Mouse (Mus musculus): Measurements from ENCODE around the gene Lgalsl. TPM values are rescaled to one million over a fixed set of nuclear protein-coding genes. Genes with fewer than 3 reads are reported as not detected.

Lgalsl gene
- polyA plus RNA-seq, 1 experiment from 2014 or later: 55.0 TPM

- peak overlapping the region; percentile 30 for H3K4me2 ChIP-seq
- H3K36me3 ChIP-seq: no peaks in the 10 kb centered on the region
- WGBS: 20% methylated on average over 9 of the region's 9 CpGs
- ATAC-seq (ENCODE audit: insufficient number of reproducible peaks, insufficient read depth, low FRiP score, low TSS enrichment, low read depth): peak; percentile 95
- peak overlapping the region; percentile 93 for H3K27ac ChIP-seq
- H3K9ac ChIP-seq: no peak overlapping the region
- H3K4me1 ChIP-seq: peaks cover 50% of the 10 kb centered on the region
- no peaks in the 10 kb centered on the region for H3K9me3 ChIP-seq
- no peak overlapping the region; the same call in 1 of the 2 replicates for H3K4me3 ChIP-seq
- no peaks in the 10 kb centered on the region for H3K27me3 ChIP-seq
These were observed 28.2 kb upstream of the Lgalsl start for GRCm38 (mm10) chr11:20858921-20859668.

GRCm38 (mm10) chr11:20857921-20858320 is 27.1 kb upstream of the Lgalsl start:
- peak overlapping the region; percentile 93 for H3K27ac ChIP-seq

GRCm38 (mm10) chr11:20854032-20854741 is 23.3 kb upstream of the Lgalsl start:
- no peak overlapping the region for H3K4me2 ChIP-seq
- H3K27me3 ChIP-seq: no peaks in the 10 kb centered on the region
- no peak overlapping the region for H3K4me3 ChIP-seq
- peaks cover 48% of the 10 kb centered on the region for H3K4me1 ChIP-seq
- 72% methylated on average over 4 of the region's 4 CpGs for whole genome bisulfite sequencing
- no peak overlapping the region for H3K9ac ChIP-seq
- ATAC-seq (ENCODE audit: insufficient number of reproducible peaks, insufficient read depth, low FRiP score, low TSS enrichment, low read depth): no peak
- no peaks in the 10 kb centered on the region for H3K9me3 ChIP-seq
- no peak overlapping the region for H3K27ac ChIP-seq
- H3K36me3 ChIP-seq: no peaks in the 10 kb centered on the region

More at GRCm38 (mm10) chr11:20857921-20858320, 27.1 kb upstream of the Lgalsl start:
- peaks cover 50% of the 10 kb centered on the region for H3K4me1 ChIP-seq
- no peaks in the 10 kb centered on the region for H3K36me3 ChIP-seq
- no peak overlapping the region for H3K4me3 ChIP-seq
- ATAC-seq (ENCODE audit: insufficient number of reproducible peaks, insufficient read depth, low FRiP score, low TSS enrichment, low read depth): no peak
- no peak overlapping the region for H3K9ac ChIP-seq
- no peak overlapping the region for H3K4me2 ChIP-seq
- WGBS: 75% methylated on average over 4 of the region's 4 CpGs
- H3K27me3 ChIP-seq: no peaks in the 10 kb centered on the region
- no peaks in the 10 kb centered on the region for H3K9me3 ChIP-seq

GRCm38 (mm10) chr11:20850196-20850595 is 19.3 kb upstream of the Lgalsl start:
- Histone ChIP-seq H3K9me3 (no peaks in the 10 kb centered on the region), H3K4me2 (no peak overlapping the region), H3K27me3 (no peaks in the 10 kb centered on the region), H3K4me1 (peaks cover 23% of the 10 kb centered on the region), H3K36me3 (no peaks in the 10 kb centered on the region), H3K27ac (peak overlapping the region; percentile 64; the same call in 1 of the 2 replicates), H3K9ac (no peak overlapping the region), H3K4me3 (no peak overlapping the region)
- no peak for ATAC-seq (ENCODE audit: insufficient number of reproducible peaks, insufficient read depth, low FRiP score, low TSS enrichment, low read depth)
- WGBS: 82% methylated on average over 1 of the region's 1 CpGs

- Histone ChIP-seq H3K36me3 (no peaks in the 10 kb centered on the region), H3K4me1 (peaks cover 22% of the 10 kb centered on the region), H3K27me3 (no peaks in the 10 kb centered on the region), H3K9me3 (no peaks in the 10 kb centered on the region), H3K27ac (peak overlapping the region; percentile 64), H3K4me2 (no peak overlapping the region), H3K4me3 (no peak overlapping the region), H3K9ac (no peak overlapping the region)
- peak; percentile 60; the same call in 1 of the 2 replicates for ATAC-seq (ENCODE audit: insufficient number of reproducible peaks, insufficient read depth, low FRiP score, low TSS enrichment, low read depth)
- 55% methylated on average over 5 of the region's 5 CpGs for WGBS
These were observed 18.5 kb upstream of the Lgalsl start for GRCm38 (mm10) chr11:20849403-20849802.

DNA sequence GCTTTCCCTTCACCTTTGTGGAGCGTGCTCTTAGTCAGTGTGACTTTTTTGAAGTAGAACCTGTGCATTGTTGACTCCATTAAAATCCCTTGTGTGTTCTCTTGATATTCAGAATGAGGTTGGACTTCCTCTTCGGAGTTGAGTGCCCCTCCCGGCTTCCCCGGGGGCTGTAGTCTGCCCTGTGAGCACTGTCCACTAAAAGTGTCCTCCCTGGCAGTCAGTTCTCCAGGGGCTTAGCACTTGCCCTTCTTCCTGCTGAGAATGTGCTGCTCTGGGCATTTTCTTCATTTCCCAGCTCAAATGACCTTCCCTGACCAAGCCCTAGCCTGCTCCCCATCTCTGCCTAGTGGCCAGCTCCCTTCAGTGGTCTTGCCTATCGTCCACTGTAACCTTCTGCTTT is 6.5 kb upstream of the Lgalsl start:
- Histone ChIP-seq H3K36me3 (no peaks in the 10 kb centered on the region), H3K4me1 (0 out of 2 replicates have a peak, but pooled peaks cover 10% of the 10 kb centered on the region), H3K9ac (no peak overlapping the region), H3K27me3 (peaks cover 7% of the 10 kb centered on the region; the same call in 1 of the 2 replicates), H3K9me3 (no peaks in the 10 kb centered on the region), H3K4me3 (no peak overlapping the region), H3K4me2 (no peak overlapping the region), H3K27ac (no peak overlapping the region)
- no peak for ATAC-seq (ENCODE audit: insufficient number of reproducible peaks, insufficient read depth, low FRiP score, low TSS enrichment, low read depth)
- 86% methylated on average over 5 of the region's 5 CpGs for WGBS

DNA sequence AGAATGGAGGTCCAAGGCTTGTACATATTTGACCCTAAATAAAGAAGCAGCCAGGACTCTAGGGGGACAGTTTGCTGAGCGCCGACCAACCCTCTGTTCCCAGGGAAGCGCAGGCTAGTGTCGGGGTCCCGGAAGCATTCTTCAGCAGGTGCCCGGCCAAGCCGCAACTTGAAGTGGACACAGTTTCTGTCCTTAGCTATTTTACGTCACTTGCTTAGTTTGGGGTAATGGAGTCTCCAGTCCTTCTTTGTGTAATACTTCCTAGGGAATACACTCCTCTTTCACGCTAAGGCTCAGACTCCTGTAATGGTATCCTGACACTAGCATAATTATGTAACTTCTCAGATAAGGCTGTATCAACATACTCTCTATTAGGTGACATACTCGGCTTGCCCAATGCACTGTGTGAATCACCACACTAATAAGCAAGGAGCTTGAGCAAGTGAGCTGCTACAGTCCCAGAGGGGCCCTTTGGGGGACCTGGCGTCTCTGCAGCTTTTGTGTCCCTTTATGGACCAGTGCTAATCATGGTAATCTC is 813 bp upstream of the Lgalsl start:
- peak overlapping the region; percentile 95 for H3K9ac ChIP-seq
- H3K27ac ChIP-seq: peak overlapping the region; percentile 92; the same call in 1 of the 2 replicates

GRCm38 (mm10) chr11:20829993-20830685 is 717 bp downstream of the Lgalsl start:
- Histone ChIP-seq H3K9me3 (no peaks in the 10 kb centered on the region), H3K27ac (peak overlapping the region; percentile 92), H3K27me3 (peaks cover 12% of the 10 kb centered on the region; the same call in 1 of the 2 replicates), H3K4me2 (peak overlapping the region; percentile 83), H3K9ac (peak overlapping the region; percentile 95), H3K4me1 (peaks cover 36% of the 10 kb centered on the region), H3K36me3 (peaks cover 26% of the 10 kb centered on the region), H3K4me3 (peak overlapping the region; percentile 90)
- WGBS: 10% methylated on average over 23 of the region's 23 CpGs
- peak; percentile 32; the same call in 1 of the 2 replicates for ATAC-seq (ENCODE audit: insufficient number of reproducible peaks, insufficient read depth, low FRiP score, low TSS enrichment, low read depth)

More for the DNA sequence above, 813 bp upstream of the Lgalsl start:
- peaks cover 16% of the 10 kb centered on the region for H3K36me3 ChIP-seq
- ATAC-seq (ENCODE audit: insufficient number of reproducible peaks, insufficient read depth, low FRiP score, low TSS enrichment, low read depth): no peak
- WGBS: 18% methylated on average over 11 of the region's 11 CpGs
- H3K27me3 ChIP-seq: peaks cover 12% of the 10 kb centered on the region; the same call in 1 of the 2 replicates
- H3K4me2 ChIP-seq: peak overlapping the region; percentile 83
- H3K9me3 ChIP-seq: no peaks in the 10 kb centered on the region
- peak overlapping the region; percentile 90 for H3K4me3 ChIP-seq
- peaks cover 36% of the 10 kb centered on the region for H3K4me1 ChIP-seq

GRCm38 (mm10) chr11:20829056-20829686 is 1.7 kb downstream of the Lgalsl start:
- WGBS: 49% methylated on average over 9 of the region's 9 CpGs

DNA sequence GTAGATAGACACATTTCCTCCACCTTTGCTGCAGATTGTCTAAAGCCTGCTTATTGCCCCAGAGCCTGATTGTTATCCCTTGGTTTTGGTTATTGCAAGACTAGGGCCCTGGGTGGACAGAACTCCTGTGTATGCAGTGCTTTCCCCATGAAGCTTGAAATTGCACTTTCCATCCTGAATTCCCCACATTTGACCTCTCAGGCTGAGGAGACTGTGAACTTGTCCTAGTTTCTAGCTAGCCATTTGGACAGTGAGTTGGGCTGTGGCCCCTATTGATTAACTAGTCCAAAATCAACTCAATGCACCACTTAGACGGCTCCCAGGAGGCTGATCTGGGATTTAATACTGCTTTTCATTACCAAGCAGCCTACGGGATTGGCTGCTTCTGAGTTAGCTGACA is 6.9 kb downstream of the Lgalsl start:
- H3K36me3 ChIP-seq: peaks cover 32% of the 10 kb centered on the region

More at GRCm38 (mm10) chr11:20829056-20829686, 1.7 kb downstream of the Lgalsl start:
- ATAC-seq (ENCODE audit: insufficient number of reproducible peaks, insufficient read depth, low FRiP score, low TSS enrichment, low read depth): no peak
- Histone ChIP-seq H3K36me3 (peaks cover 32% of the 10 kb centered on the region), H3K4me2 (peak overlapping the region; percentile 83), H3K9ac (peak overlapping the region; percentile 32; the same call in 1 of the 2 replicates), H3K4me3 (peak overlapping the region; percentile 90), H3K27ac (peak overlapping the region; percentile 92; the same call in 1 of the 2 replicates), H3K4me1 (peaks cover 37% of the 10 kb centered on the region), H3K9me3 (no peaks in the 10 kb centered on the region), H3K27me3 (peaks cover 12% of the 10 kb centered on the region; the same call in 1 of the 2 replicates)

More for the DNA sequence above, 6.9 kb downstream of the Lgalsl start:
- Histone ChIP-seq H3K4me3 (no peak overlapping the region), H3K27ac (no peak overlapping the region), H3K4me2 (no peak overlapping the region), H3K9me3 (no peaks in the 10 kb centered on the region), H3K27me3 (no peaks in the 10 kb centered on the region), H3K4me1 (peaks cover 30% of the 10 kb centered on the region), H3K9ac (no peak overlapping the region)
- 37% methylated on average over 2 of the region's 2 CpGs for WGBS
- no peak for ATAC-seq (ENCODE audit: insufficient number of reproducible peaks, insufficient read depth, low FRiP score, low TSS enrichment, low read depth)

Measured in embryonic facial prominence, embryonic 13.5 days (tissue).